Mouse (Mus musculus) kidney, adult 2 months (tissue): ENCODE results near the gene Kdsr.

Source experiments
- CTCF ChIP-seq: fragments of 200-500 bp; conservative IDR thresholded peaks from 2 replicates; pipeline ENCODE4 v1.5.1; 2011; ENCODE audit warnings: low read depth, mild to moderate bottlenecking, control low read depth, low read length, moderate library complexity, mixed read lengths; ENCODE audit not compliant: insufficient read depth, insufficient read length
- POLR2A ChIP-seq: fragments of 200-500 bp; IDR thresholded peaks from one replicate; pipeline ENCODE4 v1.6.1; 2011; ENCODE audit warnings: low read depth, low read length, control low read depth

GRCm38 (mm10) chr1:106758734-106759571 is 574 bp downstream of the Kdsr start:
- TF ChIP-seq CTCF (no peak), POLR2A (no peak)
